Mouse (Mus musculus) layer of hippocampus, postnatal 10 days (tissue): ENCODE measurements around the gene Tas1r3. TPM values are rescaled to one million over a fixed set of nuclear protein-coding genes. Genes with fewer than 3 reads are reported as not detected.

Source experiments
- DNase-seq, 2 experiments: peaks; one replicate each; pipeline ENCODE4 v3.0.0; 2021; ENCODE audit warnings: low spot score in 2 of 2
- total RNA-seq, 2 experiments: library from RNA; stranded (reverse); gene quantifications; 2 replicates each; pipeline ENCODE4 v1.2.3; 2021

Tas1r3 gene
- total RNA-seq, 2 experiments from 2014 or later, result 0.27 to 0.30 TPM

DNA sequence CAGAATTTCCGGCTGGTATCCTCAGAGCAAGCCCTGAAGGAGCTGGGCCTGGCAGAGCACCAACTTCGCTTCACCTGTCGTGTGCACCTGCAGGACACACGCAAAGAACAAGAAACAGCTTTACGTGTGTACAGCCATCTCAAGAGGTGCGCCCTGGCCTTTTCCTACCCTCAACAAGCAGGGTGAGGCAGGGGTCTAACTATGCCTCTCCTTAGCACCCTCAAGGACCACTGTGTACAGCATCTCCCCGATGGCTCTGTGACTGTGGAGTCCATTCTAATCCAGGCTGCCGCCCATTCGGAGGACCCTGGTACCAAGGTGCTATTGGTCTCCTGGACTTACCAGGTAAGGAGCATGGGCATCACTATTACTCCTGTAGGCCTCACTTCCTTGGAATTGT lies 25.0 kb upstream of the Tas1r3 start:
- peak in 1 of 2 experiments; percentile 3 for DNase-seq

DNA sequence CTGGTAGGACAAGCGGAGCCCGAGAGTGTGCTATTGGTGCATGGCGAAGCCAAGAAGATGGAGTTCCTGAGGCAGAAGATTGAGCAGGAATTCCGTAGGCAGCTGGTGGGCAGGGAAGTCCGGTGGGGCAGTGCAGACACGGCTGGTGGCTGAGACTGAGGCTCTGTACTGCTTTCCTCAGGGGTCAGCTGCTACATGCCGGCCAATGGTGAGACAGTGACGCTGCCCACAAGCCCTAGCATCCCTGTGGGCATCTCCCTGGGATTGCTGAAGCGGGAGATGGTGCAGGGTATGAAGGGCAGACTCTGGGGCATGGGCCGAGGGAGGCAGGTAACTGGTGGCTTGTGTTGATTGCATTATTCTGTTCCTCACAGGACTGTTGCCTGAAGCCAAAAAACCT lies 24.5 kb upstream of the Tas1r3 start:
- peak in 1 of 2 experiments; percentile 3 for DNase-seq

- peak in 1 of 2 experiments; percentile 2 for DNase-seq
Observed at GRCm38 (mm10) chr4:155886330-155886729, 23.2 kb upstream of the Tas1r3 start.

- DNase-seq, result no peak
Observed at GRCm38 (mm10) chr4:155883587-155883986, 20.4 kb upstream of the Tas1r3 start.

DNA sequence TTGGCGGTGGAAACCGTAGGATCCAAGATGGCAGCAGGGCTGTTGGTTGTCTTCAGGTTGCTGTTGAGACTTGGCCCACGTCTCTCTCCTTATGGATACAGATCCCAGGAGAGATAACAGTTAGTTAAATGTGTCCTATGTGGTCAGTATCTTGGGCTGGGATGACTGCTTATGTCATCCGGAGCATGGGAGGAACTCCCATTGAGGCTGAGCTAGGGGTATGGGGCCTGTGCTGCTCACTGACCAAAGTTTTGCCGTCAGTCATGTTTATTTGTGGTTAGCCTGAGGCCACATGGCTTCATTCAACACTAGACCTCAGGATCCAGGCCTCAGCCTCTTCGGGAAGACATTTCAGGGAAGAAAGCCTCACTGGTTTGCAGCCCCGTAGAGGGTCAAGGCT lies 8.2 kb upstream of the Tas1r3 start:
- DNase-seq, result no peak

DNA sequence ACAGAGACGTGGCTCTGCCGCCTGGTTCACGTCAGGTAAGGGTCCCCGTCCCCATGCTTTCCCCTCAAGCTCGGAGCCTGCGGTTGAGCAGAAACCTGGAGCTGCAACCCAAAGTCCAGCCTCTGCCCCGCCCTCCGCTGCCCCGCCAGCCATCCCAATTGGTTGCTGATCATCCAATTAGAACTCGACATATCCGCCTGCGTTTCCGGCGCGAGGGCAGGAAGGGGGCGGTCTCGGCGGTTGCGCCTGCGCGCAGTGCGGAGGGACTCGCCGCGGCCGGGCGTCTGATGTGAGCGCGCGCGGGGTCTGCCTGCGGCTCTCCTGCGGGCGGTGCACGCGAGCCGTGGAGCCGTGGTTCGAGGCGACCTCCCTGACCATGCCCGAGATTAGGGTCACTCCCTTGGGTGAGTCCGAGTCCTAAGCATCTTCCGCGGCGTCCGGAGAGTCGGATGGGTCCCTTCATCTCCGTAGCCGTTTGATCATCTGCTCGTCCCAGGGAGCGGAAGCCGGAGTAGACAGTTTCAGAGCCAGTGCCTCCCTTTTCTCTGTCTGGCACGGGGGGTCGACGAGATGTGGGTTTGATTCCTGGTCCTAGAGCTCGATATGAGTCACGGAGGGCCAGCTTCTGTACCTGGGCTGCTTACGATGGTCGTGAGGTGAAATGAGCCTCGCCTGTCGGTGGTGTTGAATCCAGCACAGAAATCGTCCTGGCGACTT lies 6.3 kb upstream of the Tas1r3 start, which contains the start of the genes Cptp and Ints11:
Gene Cptp (minus strand): TSS at position 124 of the 717 bp plus-strand sequence.
Gene Ints11 (plus strand): TSS at position 230 of the 717 bp plus-strand sequence.
- DNase-seq, result peak; percentile 94 to 97

GRCm38 (mm10) chr4:155868614-155869298 lies 5.6 kb upstream of the Tas1r3 start:
- DNase-seq, result no peak

- no peak for DNase-seq
Observed at GRCm38 (mm10) chr4:155861787-155862186, 1.4 kb downstream of the Tas1r3 start.

GRCm38 (mm10) chr4:155859318-155859717 lies 3.8 kb downstream of the Tas1r3 start:
- peak in 1 of 2 experiments; percentile 42 for DNase-seq

GRCm38 (mm10) chr4:155856881-155857280 lies 6.3 kb downstream of the Tas1r3 start:
- no peak for DNase-seq

- no peak for DNase-seq
Observed at GRCm38 (mm10) chr4:155856071-155856470, 7.1 kb downstream of the Tas1r3 start.

DNA sequence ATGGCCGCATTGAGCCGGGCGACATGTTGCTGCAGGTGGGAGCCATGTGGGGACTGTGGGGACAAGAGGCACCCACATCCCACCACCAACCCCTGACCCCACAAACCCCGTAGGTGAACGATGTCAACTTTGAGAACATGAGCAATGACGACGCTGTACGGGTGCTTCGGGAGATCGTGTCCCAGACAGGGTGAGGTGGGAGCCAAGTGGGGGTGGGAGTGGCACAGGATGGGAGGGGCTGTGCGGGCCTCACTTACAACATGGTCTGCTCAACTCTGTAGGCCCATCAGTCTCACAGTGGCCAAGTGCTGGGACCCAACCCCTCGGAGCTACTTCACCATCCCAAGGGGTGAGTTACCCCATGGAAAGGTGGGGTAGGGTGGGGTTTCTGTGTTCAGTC lies 8.2 kb downstream of the Tas1r3 start:
- DNase-seq, result no peak

GRCm38 (mm10) chr4:155853421-155853820 lies 9.7 kb downstream of the Tas1r3 start:
- DNase-seq, result no peak

DNA sequence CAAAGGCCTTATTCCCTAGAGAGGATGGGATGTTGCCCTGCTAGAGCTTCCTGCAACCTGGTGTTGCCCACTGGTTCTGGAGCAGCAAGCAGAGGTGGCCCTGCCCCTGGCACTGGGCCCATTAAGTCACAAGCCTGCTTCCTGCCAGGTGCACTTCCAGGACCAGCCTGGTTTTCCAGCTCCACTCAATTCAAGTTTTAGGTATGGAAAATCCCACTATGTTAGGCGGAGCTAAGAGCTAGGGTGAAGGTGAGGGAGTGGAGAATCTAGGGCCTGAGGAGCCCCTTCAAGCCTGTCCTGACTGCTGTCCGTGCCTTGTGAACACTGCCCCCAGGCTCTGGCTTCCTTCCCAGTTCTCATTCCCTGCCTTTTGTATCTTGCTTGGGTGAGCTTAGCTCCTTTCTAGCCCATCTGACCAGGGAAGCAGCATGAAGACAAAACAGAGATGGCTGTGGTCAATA lies 11.2 kb downstream of the Tas1r3 start:
- no peak for DNase-seq

GRCm38 (mm10) chr4:155851368-155851767 lies 11.8 kb downstream of the Tas1r3 start:
- no peak for DNase-seq

DNA sequence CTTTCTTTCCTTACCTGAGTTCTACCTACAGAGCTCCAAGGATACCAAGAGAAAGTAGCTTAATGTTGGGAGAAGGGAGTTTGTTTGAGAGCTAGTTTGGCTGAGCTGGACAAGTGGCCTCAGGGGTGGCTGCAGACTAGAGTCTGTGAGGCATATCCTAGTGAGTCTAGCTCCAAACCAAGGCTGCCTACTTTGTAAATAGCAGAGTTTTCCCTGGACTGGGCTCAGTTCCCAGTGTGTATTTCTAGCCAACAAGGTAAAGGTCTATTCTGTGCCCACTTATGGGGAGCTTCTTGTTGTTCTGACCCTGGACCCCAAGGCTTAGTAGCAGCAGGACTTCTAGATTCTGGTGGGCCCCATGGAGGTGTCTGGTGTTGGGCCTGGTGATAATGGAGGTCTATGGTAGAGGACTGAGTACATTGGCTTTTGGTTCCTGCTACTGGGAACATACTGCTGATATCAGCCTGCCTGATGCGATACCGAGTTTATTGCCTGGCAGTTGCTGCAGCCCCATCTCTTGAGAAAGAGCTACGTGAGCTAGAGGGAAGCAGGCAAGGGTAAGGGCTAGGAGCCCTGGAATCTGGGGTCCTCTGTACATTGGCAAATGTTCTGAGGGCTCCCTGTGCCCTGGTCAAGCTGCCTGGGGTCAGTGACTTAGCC lies 13.2 kb downstream of the Tas1r3 start:
- DNase-seq, result no peak

GRCm38 (mm10) chr4:155849391-155849790 lies 13.8 kb downstream of the Tas1r3 start:
- DNase-seq, result no peak

GRCm38 (mm10) chr4:155848434-155849095 lies 14.6 kb downstream of the Tas1r3 start:
- DNase-seq, result no peak

- peak in 1 of 2 experiments; percentile 36 for DNase-seq
Observed at GRCm38 (mm10) chr4:155847591-155848352, 15.4 kb downstream of the Tas1r3 start.

DNA sequence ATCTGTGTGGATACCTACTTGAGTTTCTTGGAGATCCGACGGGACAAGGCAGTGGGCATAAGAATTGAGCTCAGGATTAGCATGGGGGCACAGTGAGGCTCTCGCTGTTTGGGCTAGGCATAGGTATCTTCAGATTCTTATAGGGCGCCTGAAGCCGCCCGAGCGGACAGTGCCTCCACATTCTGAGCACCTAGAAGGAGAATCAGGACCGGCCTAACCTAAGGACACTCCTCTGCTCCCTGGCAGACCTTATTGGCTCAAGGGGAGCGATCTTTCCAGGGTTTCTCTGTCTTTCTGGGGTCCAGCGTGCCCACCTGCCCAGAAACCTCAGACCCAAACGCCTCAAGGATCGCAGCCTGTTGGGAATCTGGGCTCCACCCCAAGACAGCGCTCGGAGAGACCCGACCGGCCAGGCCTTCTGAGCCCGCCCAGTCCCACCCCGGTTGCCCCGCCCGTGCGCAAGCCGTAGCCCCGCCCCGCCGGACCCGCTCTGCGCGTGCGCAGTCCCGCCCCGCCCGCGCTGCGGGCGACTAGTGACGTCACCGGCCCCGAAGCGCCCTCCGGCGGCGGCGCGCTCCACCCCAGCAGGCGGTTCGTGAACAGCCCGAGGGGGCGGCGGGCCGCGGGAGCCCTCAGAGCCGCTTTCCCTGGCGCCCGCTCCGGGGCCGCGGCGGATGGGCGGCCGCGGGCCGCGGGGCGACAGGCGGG lies 16.1 kb downstream of the Tas1r3 start, which contains the start of gene Dvl1:
Gene Dvl1 (plus strand): TSS at position 532 of the 708 bp plus-strand sequence.
- DNase-seq, result peak; percentile 97 to 99
